Mouse (Mus musculus) heart, embryonic 10.5 days (tissue): ENCODE measurements at regions not wholly inside any gene's neighbourhood (a gene's known extent, or its start where the extent isn't known, plus 50 kb on each side); places are given as distances from the start of the nearest gene placed in this dataset.
"Not testable (repeated sequence)": the region's sequence is repeated elsewhere in the genome, so short reads cannot be mapped to it uniquely, and the experiment has no call there.

Source experiments
- DNase-seq: peaks from one replicate; pipeline ENCODE4 v3.0.0-alpha.2; 2017; ENCODE audit warnings: low spot score
- H3K27ac ChIP-seq: fragments of 300-500 bp; sonication (generic); 2 replicates; pipeline ENCODE4 v1.5.1; 2016; ENCODE audit warnings: mild to moderate bottlenecking
- H3K27me3 ChIP-seq: fragments of 300-500 bp; sonication (generic); 2 replicates; pipeline ENCODE4 v1.6.1; 2016; ENCODE audit warnings: mild to moderate bottlenecking; ENCODE audit not compliant: poor library complexity, insufficient read depth, severe bottlenecking
- H3K36me3 ChIP-seq: fragments of 300-500 bp; sonication (generic); 2 replicates; pipeline ENCODE4 v1.6.1; 2016; ENCODE audit warnings: mild to moderate bottlenecking, moderate library complexity
- H3K4me1 ChIP-seq: fragments of 300-500 bp; sonication (generic); 2 replicates; pipeline ENCODE4 v1.6.1; 2016; ENCODE audit warnings: mild to moderate bottlenecking
- H3K4me3 ChIP-seq: fragments of 300-500 bp; sonication (generic); 2 replicates; pipeline ENCODE4 v1.5.1; 2016; ENCODE audit warnings: mild to moderate bottlenecking, moderate library complexity
- H3K9me3 ChIP-seq: fragments of 300-500 bp; sonication (generic); 2 replicates; pipeline ENCODE4 v1.6.1; 2016; ENCODE audit warnings: mild to moderate bottlenecking, moderate library complexity
- WGBS: fragments of 180-500 bp; shearing (Covaris S2); methylation state at CpG from one replicate; pipeline ENCODE4 v1.1.7; 2016; 5-methylcytosine and 5-hydroxymethylcytosine counted together

- H3K27ac ChIP-seq = no peak overlapping the region
- H3K9me3 ChIP-seq = no peaks in the 10 kb centered on the region
- 88% methylated on average over 13 of the region's 13 CpGs for WGBS
- H3K27me3 ChIP-seq = no peaks in the 10 kb centered on the region
- H3K36me3 ChIP-seq = no peaks in the 10 kb centered on the region
- peaks cover 6% of the 10 kb centered on the region; the same call in 1 of the 2 replicates for H3K4me1 ChIP-seq
- H3K4me3 ChIP-seq = no peak overlapping the region
- no peak for DNase-seq
Observed at GRCm38 (mm10) chr2:117456456-117457020, 113.7 kb upstream of the Rasgrp1 start.

- no peaks in the 10 kb centered on the region for H3K4me1 ChIP-seq
- 64% methylated on average over 4 of the region's 4 CpGs for WGBS
- DNase-seq = no peak
- H3K27ac ChIP-seq = no peak overlapping the region
- no peak overlapping the region for H3K4me3 ChIP-seq
- no peaks in the 10 kb centered on the region for H3K9me3 ChIP-seq
- H3K36me3 ChIP-seq = no peaks in the 10 kb centered on the region
- no peaks in the 10 kb centered on the region for H3K27me3 ChIP-seq
Observed at GRCm38 (mm10) chr2:117461541-117462290, 118.9 kb upstream of the Rasgrp1 start.

- H3K27me3 ChIP-seq = no peaks in the 10 kb centered on the region
- H3K4me1 ChIP-seq = no peaks in the 10 kb centered on the region; the same call in 1 of the 2 replicates
- H3K36me3 ChIP-seq = no peaks in the 10 kb centered on the region
- H3K4me3 ChIP-seq = no peak overlapping the region
- no peaks in the 10 kb centered on the region for H3K9me3 ChIP-seq
- H3K27ac ChIP-seq = no peak overlapping the region
- 76% methylated on average over 2 of the region's 2 CpGs for WGBS
- DNase-seq = no peak
Observed at GRCm38 (mm10) chr2:117474885-117475542, 132.2 kb upstream of the Rasgrp1 start.

- H3K36me3 ChIP-seq = no peaks in the 10 kb centered on the region
- 42% methylated on average over 3 of the region's 3 CpGs for WGBS
- H3K27ac ChIP-seq = no peak overlapping the region
- DNase-seq = no peak
- H3K27me3 ChIP-seq = no peaks in the 10 kb centered on the region
- no peaks in the 10 kb centered on the region; the same call in 1 of the 2 replicates for H3K4me1 ChIP-seq
- no peaks in the 10 kb centered on the region for H3K9me3 ChIP-seq
- no peak overlapping the region for H3K4me3 ChIP-seq
Observed at GRCm38 (mm10) chr2:117475561-117475960, 132.8 kb upstream of the Rasgrp1 start.

GRCm38 (mm10) chr2:117477503-117477902, 134.7 kb upstream of the Rasgrp1 start:
- not testable (repeated sequence) for H3K27me3 ChIP-seq, DNase-seq, H3K4me1 ChIP-seq, H3K9me3 ChIP-seq, H3K36me3 ChIP-seq, H3K27ac ChIP-seq, H3K4me3 ChIP-seq
- WGBS = 63% methylated on average over 11 of the region's 11 CpGs

- H3K4me3 ChIP-seq, H3K4me1 ChIP-seq, H3K27ac ChIP-seq, H3K36me3 ChIP-seq, DNase-seq, H3K27me3 ChIP-seq, H3K9me3 ChIP-seq: not testable (repeated sequence)
- 67% methylated on average over 16 of the region's 16 CpGs for WGBS
Observed at GRCm38 (mm10) chr2:117479244-117480009, 136.6 kb upstream of the Rasgrp1 start.

- no peaks in the 10 kb centered on the region for H3K27me3 ChIP-seq
- WGBS = 92% methylated on average over 2 of the region's 2 CpGs
- H3K9me3 ChIP-seq = no peaks in the 10 kb centered on the region
- no peaks in the 10 kb centered on the region for H3K36me3 ChIP-seq
- no peak overlapping the region for H3K27ac ChIP-seq
- no peaks in the 10 kb centered on the region for H3K4me1 ChIP-seq
- no peak overlapping the region for H3K4me3 ChIP-seq
- no peak for DNase-seq
Observed at GRCm38 (mm10) chr2:117486447-117486846, 143.6 kb upstream of the Rasgrp1 start.

- Histone ChIP-seq H3K27ac (no peak overlapping the region), H3K4me3 (no peak overlapping the region), H3K27me3 (no peaks in the 10 kb centered on the region), H3K36me3 (no peaks in the 10 kb centered on the region), H3K9me3 (no peaks in the 10 kb centered on the region), H3K4me1 (no peaks in the 10 kb centered on the region)
- 81% methylated on average over 5 of the region's 5 CpGs for WGBS
- no peak for DNase-seq
Observed at GRCm38 (mm10) chr2:117498565-117498964, 155.8 kb upstream of the Rasgrp1 start.

- DNase-seq = no peak
- Histone ChIP-seq H3K4me1 (no peaks in the 10 kb centered on the region), H3K27me3 (no peaks in the 10 kb centered on the region), H3K36me3 (no peaks in the 10 kb centered on the region), H3K27ac (no peak overlapping the region), H3K9me3 (no peaks in the 10 kb centered on the region), H3K4me3 (no peak overlapping the region)
Observed at GRCm38 (mm10) chr2:117502611-117503010, 159.8 kb upstream of the Rasgrp1 start.

- peaks cover 5% of the 10 kb centered on the region; the same call in 1 of the 2 replicates for H3K4me1 ChIP-seq
- no peaks in the 10 kb centered on the region for H3K27me3 ChIP-seq
- DNase-seq = no peak
- H3K27ac ChIP-seq = no peak overlapping the region
- WGBS = 64% methylated on average over 3 of the region's 3 CpGs
- H3K36me3 ChIP-seq = no peaks in the 10 kb centered on the region
- no peaks in the 10 kb centered on the region for H3K9me3 ChIP-seq
- no peak overlapping the region for H3K4me3 ChIP-seq
Observed at GRCm38 (mm10) chr2:117511737-117512136, 168.9 kb upstream of the Rasgrp1 start.

GRCm38 (mm10) chr2:117512551-117512950, 169.8 kb upstream of the Rasgrp1 start:
- no peaks in the 10 kb centered on the region for H3K36me3 ChIP-seq
- no peaks in the 10 kb centered on the region for H3K27me3 ChIP-seq
- peaks cover 5% of the 10 kb centered on the region; the same call in 1 of the 2 replicates for H3K4me1 ChIP-seq
- peak overlapping the region; percentile 29 for H3K27ac ChIP-seq
- H3K9me3 ChIP-seq = no peaks in the 10 kb centered on the region
- H3K4me3 ChIP-seq = no peak overlapping the region
- no peak for DNase-seq
- 57% methylated on average over 9 of the region's 9 CpGs for WGBS

GRCm38 (mm10) chr2:117524437-117524836, 181.6 kb upstream of the Rasgrp1 start:
- 68% methylated on average over 5 of the region's 5 CpGs for WGBS

GRCm38 (mm10) chr2:117538865-117539264, 196.1 kb upstream of the Rasgrp1 start:
- Histone ChIP-seq H3K27ac (no peak overlapping the region), H3K36me3 (no peaks in the 10 kb centered on the region), H3K27me3 (no peaks in the 10 kb centered on the region), H3K9me3 (no peaks in the 10 kb centered on the region), H3K4me3 (no peak overlapping the region), H3K4me1 (no peaks in the 10 kb centered on the region)
- DNase-seq = no peak
- WGBS = 77% methylated on average over 5 of the region's 5 CpGs

More at GRCm38 (mm10) chr2:117524437-117524836, 181.6 kb upstream of the Rasgrp1 start:
- no peak for DNase-seq
- H3K9me3 ChIP-seq = no peaks in the 10 kb centered on the region
- H3K36me3 ChIP-seq = no peaks in the 10 kb centered on the region
- H3K4me1 ChIP-seq = no peaks in the 10 kb centered on the region
- H3K27me3 ChIP-seq = no peaks in the 10 kb centered on the region
- no peak overlapping the region for H3K4me3 ChIP-seq
- no peak overlapping the region for H3K27ac ChIP-seq
